Mouse (Mus musculus) E14TG2a.4 (cell line): ENCODE measurements around the gene Gtf2e1.

Experiments used
- CTCF ChIP-seq: conservative IDR thresholded peaks from 2 replicates; pipeline ENCODE4 v1.5.1; 2014; ENCODE audit warnings: low read length
- NANOG ChIP-seq: IDR thresholded peaks from 2 replicates; pipeline ENCODE4 v1.6.1; 2014; ENCODE audit warnings: borderline replicate concordance, low read length, mixed read lengths

DNA sequence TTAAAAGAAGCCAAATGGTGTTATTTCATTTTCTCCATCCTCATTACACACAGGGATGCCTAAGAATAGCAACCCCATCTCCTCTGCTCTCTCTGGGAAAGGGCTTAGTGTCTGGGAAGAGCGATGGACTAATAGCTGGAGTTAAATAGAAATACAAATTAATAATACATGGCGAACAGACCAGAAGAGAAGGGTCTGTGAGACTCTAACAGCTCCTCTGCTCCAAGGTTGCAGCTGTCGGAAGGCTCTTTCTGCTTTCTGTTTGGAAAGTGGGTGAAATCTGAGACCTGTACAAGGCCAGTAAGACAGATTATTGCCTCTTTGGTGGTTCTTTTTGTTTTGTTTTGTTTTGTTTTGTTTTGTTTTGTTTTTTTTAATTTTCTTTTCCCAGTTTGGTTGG is 32.0 kb upstream of the Gtf2e1 start:
- TF ChIP-seq CTCF, result no peak
- no peak for TF ChIP-seq NANOG
